Mouse (Mus musculus) neural tube, embryonic 14.5 days (tissue): ENCODE measurements around the gene Ankrd40. TPM values are rescaled to one million over a fixed set of nuclear protein-coding genes. Genes with fewer than 3 reads are reported as not detected.

Experiments
- ATAC-seq: fragments of 200-750 bp; cut with Nextera tagmentation; 2 replicates; pipeline ENCODE4 v1.8.0; 2017; ENCODE audit warnings: low read depth, mild to moderate bottlenecking, moderate TSS enrichment, moderate library complexity
- H3K27ac ChIP-seq: fragments of 300-500 bp; sonication (generic); 2 replicates; pipeline ENCODE4 v1.5.1; 2014; ENCODE audit warnings: low read depth, mild to moderate bottlenecking, control low read depth, low read length, moderate library complexity, mixed read lengths
- H3K27me3 ChIP-seq: fragments of 300-500 bp; sonication (generic); 2 replicates; pipeline ENCODE4 v1.6.1; 2014; ENCODE audit warnings: low read length; ENCODE audit not compliant: control insufficient read depth, insufficient read depth
- H3K36me3 ChIP-seq: fragments of 300-500 bp; sonication (generic); 2 replicates; pipeline ENCODE4 v1.6.1; 2014; ENCODE audit warnings: low read length, mixed read lengths; ENCODE audit not compliant: control insufficient read depth, insufficient read depth
- H3K4me1 ChIP-seq: fragments of 300-500 bp; sonication (generic); 2 replicates; pipeline ENCODE4 v1.6.1; 2014; ENCODE audit warnings: low read length; ENCODE audit not compliant: control insufficient read depth, insufficient read depth
- H3K4me2 ChIP-seq: fragments of 300-500 bp; sonication (generic); 2 replicates; pipeline ENCODE4 v1.6.1; 2014; ENCODE audit warnings: mild to moderate bottlenecking, low read depth, low read length, control low read depth
- H3K4me3 ChIP-seq: fragments of 300-500 bp; sonication (generic); 2 replicates; pipeline ENCODE4 v1.5.1; 2014; ENCODE audit warnings: low read depth, low read length, control low read depth, mixed read lengths
- H3K9ac ChIP-seq: fragments of 300-500 bp; sonication (generic); replicated peaks from 2 replicates; pipeline ENCODE4 v1.6.1; 2014; ENCODE audit warnings: low read depth, mild to moderate bottlenecking, control low read depth, low read length, mixed read lengths
- H3K9me3 ChIP-seq: fragments of 300-500 bp; sonication (generic); 2 replicates; pipeline ENCODE4 v1.6.1; 2016; ENCODE audit warnings: low read length; ENCODE audit not compliant: control insufficient read depth
- WGBS: fragments of 180-500 bp; shearing (Covaris S2); extraction: QIAGEN DNeasy Blood & Tissue Kit; methylation state at CpG from one replicate; pipeline ENCODE4 v1.1.7; 2014; 5-methylcytosine and 5-hydroxymethylcytosine counted together
- polyA plus RNA-seq: library from polyadenylated mRNA; unstranded; fragments of >200 nt; fragmentation: Nextera tagmentation; extraction: Ambion mirVana; gene quantifications from 2 replicates; pipeline ENCODE4 v1.2.1, GENCODE M21; 2014

Ankrd40 gene
- polyA plus RNA-seq, 1 experiment from 2014 or later, result 15.7 TPM

DNA sequence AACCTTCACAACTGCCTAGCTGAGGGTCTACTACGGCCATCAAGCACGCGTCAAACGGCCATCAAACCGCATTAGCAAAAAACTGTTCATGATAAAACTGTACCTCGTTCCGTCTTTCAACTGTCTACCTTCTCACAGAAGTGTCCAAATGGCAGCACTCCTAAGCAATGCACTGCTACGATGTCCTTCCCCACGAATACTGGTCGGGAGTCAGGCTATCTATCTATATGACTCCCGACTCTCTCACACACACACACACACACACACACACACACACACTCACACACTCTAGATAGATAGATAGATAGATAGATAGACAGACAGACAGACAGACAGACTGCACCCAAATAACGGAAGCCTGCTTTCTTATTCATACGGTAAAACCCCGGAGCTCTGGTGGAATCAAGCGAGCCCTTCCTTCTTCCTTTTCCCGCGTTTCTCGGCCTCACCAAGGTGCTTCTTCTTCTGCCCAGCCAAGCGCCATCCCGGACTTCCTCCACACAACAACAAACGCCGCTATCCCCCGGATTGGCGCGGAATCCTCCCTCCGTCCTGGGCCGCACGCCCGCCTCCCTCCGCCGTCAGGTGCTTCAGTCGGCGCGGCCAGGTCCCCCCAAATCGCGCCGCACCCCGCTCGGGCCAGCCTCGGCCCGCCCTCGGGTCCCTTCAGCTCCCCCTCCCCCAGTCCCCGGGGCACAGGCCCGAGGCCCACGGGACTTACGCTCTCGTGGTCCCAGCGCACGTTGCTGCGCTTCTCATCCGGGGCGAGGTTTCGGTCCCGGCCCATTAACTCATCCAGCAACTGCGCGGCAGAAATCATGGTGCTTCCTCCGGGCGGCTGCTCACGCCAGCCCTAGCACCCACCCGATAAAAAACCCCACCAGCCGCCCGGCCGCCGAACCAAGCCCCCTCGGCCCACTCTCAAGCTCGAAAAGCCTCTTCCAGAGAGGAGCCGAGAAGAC lies 6.6 kb upstream of the Ankrd40 start:
- H3K9ac ChIP-seq, result peak overlapping the region; percentile 97
- peak; percentile 81 for ATAC-seq
- H3K9me3 ChIP-seq, result no peaks in the 10 kb centered on the region
- peak overlapping the region; percentile 98 for H3K27ac ChIP-seq
- peak overlapping the region; percentile 100 for H3K4me3 ChIP-seq
- under 1% methylated on average over 67 of the region's 67 CpGs for WGBS
- H3K4me1 ChIP-seq, result peaks cover 33% of the 10 kb centered on the region
- H3K4me2 ChIP-seq, result peak overlapping the region; percentile 82
- H3K27me3 ChIP-seq, result no peaks in the 10 kb centered on the region
- H3K36me3 ChIP-seq, result no peaks in the 10 kb centered on the region

DNA sequence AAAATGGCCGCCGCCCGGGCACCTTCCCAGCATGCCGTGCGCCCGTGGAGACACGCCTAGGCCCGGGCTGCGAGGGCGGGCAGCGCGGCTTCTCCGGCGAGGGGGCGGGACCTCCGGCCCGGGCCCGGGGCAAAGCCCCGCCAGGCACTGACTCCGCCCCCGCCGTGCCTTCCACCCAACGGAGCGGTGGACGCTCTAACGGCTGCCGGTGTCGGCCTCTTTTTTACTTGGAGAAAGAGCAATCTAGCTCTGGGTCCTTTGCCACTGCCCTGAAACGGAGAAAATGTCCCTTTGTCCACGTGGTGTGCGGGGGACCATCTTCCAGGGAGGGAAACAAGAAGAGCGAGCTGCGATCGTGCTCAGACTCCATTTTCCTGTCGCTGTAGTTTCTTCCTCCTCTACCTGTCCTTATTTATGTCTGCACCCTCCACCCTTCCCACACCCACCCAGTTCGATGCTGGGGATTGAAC lies 5.8 kb upstream of the Ankrd40 start, which contains the start of gene Luc7l3:
Gene Luc7l3 (minus strand): TSS at position 58 of the 470 bp plus-strand sequence.
- WGBS, result under 1% methylated on average over 35 of the region's 36 CpGs
- Histone ChIP-seq H3K9me3 (no peaks in the 10 kb centered on the region), H3K4me3 (peak within 1 kb of the TSS; percentile 100), H3K9ac (peak within 1 kb of the TSS; percentile 97), H3K27ac (peak within 1 kb of the TSS; percentile 98), H3K4me2 (peak within 1 kb of the TSS; percentile 82), H3K4me1 (peaks cover 34% of the 10 kb centered on the region), H3K27me3 (no peaks in the 10 kb centered on the region), H3K36me3 (no peaks in the 10 kb centered on the region)
- peak; percentile 92 for ATAC-seq

DNA sequence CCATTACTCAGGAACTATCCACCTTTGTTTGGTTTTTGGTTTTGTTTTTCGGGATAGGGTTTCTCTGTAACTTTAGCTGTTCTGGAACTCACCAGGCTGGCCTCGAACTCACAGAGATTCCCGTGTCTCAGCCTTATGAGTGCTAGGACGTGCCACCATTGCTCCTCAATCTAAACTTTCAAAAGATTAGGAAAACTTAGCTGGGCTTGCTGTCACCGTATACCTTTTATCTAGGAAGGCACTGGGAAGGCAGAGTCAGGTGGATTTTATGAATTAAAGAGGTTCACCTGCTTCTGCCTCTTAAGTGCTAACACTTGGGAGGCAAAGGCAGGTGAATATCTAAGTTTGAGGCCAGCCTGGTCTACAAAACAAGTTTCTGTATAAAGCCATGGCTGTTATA lies 5.2 kb upstream of the Ankrd40 start:
- 42% methylated on average over 5 of the region's 5 CpGs for WGBS
- no peak for ATAC-seq
- Histone ChIP-seq H3K4me1 (peaks cover 28% of the 10 kb centered on the region; the same call in 1 of the 2 replicates), H3K4me3 (peak overlapping the region; percentile 100), H3K4me2 (peak overlapping the region; percentile 82), H3K36me3 (no peaks in the 10 kb centered on the region), H3K9me3 (no peaks in the 10 kb centered on the region), H3K27me3 (no peaks in the 10 kb centered on the region), H3K9ac (peak overlapping the region; percentile 97), H3K27ac (peak overlapping the region; percentile 98)

DNA sequence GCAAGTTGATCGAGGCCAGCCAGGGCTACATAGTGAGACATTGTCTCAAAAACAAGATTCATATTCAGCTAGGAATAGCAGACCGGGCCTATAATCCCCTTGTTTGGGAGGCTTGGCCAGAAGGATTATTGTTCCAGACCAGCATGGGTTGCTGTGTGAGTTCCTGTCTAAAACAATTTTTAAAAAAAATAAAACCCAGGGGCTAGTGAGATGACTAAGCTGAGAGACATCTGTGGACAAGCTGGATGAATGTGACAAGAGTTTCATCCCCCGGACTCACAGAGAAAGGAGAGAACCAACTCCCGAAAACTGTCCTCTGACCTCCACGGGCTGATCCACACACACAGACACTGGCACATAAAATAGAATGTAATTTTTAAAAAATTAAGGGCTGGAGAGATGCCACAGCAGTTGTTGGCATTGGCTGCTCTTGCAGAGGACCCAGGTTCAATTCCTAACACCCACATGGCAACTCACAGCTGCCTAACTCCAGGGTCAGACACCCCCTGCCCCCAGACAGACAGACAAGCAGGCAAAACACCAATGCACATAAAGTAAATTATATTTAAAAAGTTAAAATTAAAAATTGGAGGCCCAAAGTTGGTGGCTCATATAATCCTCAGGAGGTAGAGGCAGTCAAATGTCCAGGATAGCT lies 4.4 kb upstream of the Ankrd40 start:
- Histone ChIP-seq H3K9me3 (no peaks in the 10 kb centered on the region), H3K4me2 (no peak overlapping the region), H3K4me3 (no peak overlapping the region), H3K36me3 (no peaks in the 10 kb centered on the region), H3K27me3 (no peaks in the 10 kb centered on the region), H3K9ac (no peak overlapping the region), H3K27ac (peak overlapping the region; percentile 98), H3K4me1 (peaks cover 27% of the 10 kb centered on the region; the same call in 1 of the 2 replicates)
- no peak for ATAC-seq
- WGBS, result 80% methylated on average over 5 of the region's 5 CpGs

DNA sequence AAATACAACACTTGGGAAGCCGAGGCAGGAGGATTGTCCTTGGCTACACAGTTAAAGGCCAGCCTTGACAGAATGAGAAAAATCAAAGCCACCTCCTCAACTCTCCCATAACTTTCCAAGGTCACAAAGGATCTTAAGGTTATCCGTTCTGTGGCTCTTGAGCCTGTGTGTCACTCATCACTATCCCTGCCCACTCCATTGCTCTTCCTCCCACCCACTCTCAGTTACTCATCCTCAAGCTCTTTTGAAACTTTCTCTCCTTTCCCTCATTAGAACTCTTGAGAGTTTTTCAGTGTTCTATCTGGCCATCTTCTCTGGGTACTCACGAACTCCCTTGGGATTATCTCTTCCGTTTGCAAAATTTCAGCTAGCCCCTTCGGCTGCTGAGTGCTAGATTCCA lies 3.2 kb upstream of the Ankrd40 start:
- no peaks in the 10 kb centered on the region for H3K36me3 ChIP-seq
- 92% methylated on average over 5 of the region's 5 CpGs for WGBS
- no peak overlapping the region for H3K9ac ChIP-seq
- no peak for ATAC-seq
- no peaks in the 10 kb centered on the region for H3K9me3 ChIP-seq
- no peak overlapping the region for H3K4me3 ChIP-seq
- no peaks in the 10 kb centered on the region for H3K27me3 ChIP-seq
- no peak overlapping the region for H3K4me2 ChIP-seq
- no peak overlapping the region for H3K27ac ChIP-seq
- peaks cover 25% of the 10 kb centered on the region; the same call in 1 of the 2 replicates for H3K4me1 ChIP-seq

DNA sequence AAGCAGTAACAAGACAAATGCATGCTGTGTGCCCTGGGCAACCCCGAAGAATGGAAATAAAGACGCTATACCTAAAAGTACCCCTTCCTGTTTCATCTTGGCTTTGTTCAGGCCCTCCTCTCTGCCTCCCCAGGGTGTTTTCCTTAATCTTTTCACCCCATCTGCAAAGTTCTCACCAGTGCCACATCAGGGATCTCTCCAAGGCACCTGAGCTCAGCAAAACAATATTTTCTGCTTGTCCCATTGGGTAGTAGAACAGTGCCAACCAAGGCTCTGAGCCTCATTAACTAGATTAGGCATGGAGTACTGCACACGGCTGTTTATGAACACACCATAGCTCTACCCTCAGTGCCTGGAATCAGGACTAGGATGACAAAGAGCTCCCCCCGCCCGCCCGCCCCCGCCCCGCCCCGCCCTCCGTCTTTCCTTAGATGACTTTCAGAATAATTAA lies 815 bp upstream of the Ankrd40 start:
- Histone ChIP-seq H3K9ac (peak overlapping the region; percentile 95), H3K27ac (peak overlapping the region; percentile 98), H3K4me1 (peaks cover 31% of the 10 kb centered on the region; the same call in 1 of the 2 replicates), H3K4me3 (peak overlapping the region; percentile 71; the same call in 1 of the 2 replicates), H3K9me3 (no peaks in the 10 kb centered on the region), H3K4me2 (peak overlapping the region; percentile 70), H3K27me3 (no peaks in the 10 kb centered on the region), H3K36me3 (no peaks in the 10 kb centered on the region)
- WGBS, result under 1% methylated on average over 10 of the region's 10 CpGs
- peak; percentile 85 for ATAC-seq

DNA sequence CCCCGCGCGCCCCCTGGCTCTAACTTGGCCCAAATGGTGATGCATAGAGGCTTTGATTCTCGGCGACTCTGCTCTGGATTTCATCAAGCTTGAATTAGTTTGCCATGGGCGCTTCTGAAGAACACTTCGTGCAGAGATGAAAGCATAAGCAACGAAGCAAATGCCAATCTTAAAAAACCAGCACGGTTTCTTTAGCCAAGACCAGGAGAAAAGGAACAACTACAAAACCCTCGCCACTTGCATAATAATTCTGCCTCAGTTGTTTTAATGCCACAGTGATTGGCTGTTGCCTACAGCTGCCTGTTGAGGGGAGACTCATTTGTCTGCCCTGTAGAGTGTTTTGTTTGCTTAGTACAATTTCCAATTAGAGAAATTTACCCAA lies 834 bp downstream of the Ankrd40 start:
- WGBS, result 1% methylated on average over 10 of the region's 10 CpGs
- peak overlapping the region; percentile 95 for H3K9ac ChIP-seq
- H3K27me3 ChIP-seq, result no peaks in the 10 kb centered on the region
- peak overlapping the region; percentile 71 for H3K4me3 ChIP-seq
- H3K9me3 ChIP-seq, result no peaks in the 10 kb centered on the region
- H3K36me3 ChIP-seq, result no peaks in the 10 kb centered on the region
- H3K27ac ChIP-seq, result peak overlapping the region; percentile 98
- H3K4me2 ChIP-seq, result peak overlapping the region; percentile 70
- ATAC-seq, result no peak
- peaks cover 26% of the 10 kb centered on the region; the same call in 1 of the 2 replicates for H3K4me1 ChIP-seq

DNA sequence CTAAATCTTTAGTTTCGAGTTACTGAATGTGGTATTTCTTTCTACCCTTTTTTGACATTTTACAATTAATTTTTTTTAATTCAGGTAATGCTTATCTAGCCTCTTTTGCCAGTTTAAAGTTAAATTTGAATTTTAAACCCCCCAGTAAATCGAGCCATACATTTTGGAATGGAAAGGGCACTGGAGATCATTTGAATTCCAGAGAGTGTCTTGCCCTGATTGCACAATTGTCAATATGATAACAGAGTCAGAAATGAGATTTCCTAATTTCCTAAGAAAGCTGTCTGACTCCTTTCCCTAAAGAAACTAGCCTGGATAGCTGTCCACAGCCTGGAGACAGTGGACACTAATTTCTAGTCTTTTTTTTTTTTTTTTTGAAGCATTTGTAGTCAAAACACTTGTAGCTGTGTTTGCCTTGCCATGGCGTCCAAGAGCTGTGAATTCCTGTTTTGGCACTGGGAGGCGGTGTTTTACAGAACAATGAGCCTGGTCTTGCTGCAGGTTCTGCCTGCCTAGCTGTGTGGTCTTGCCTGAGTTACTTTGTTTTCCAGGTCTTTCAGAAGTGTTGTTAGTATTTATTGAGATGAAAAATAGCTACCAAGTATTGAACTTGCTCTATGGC lies 1.6 kb downstream of the Ankrd40 start:
- Histone ChIP-seq H3K27ac (no peak overlapping the region), H3K4me1 (peaks cover 26% of the 10 kb centered on the region; the same call in 1 of the 2 replicates)

More for the DNA sequence above, 1.6 kb downstream of the Ankrd40 start:
- H3K9me3 ChIP-seq, result no peaks in the 10 kb centered on the region
- ATAC-seq, result no peak
- H3K4me2 ChIP-seq, result peak overlapping the region; percentile 70; the same call in 1 of the 2 replicates
- no peak overlapping the region for H3K9ac ChIP-seq
- 49% methylated on average over 4 of the region's 4 CpGs for WGBS
- H3K4me3 ChIP-seq, result peak overlapping the region; percentile 71
- no peaks in the 10 kb centered on the region for H3K27me3 ChIP-seq
- H3K36me3 ChIP-seq, result peaks cover 2% of the 10 kb centered on the region
